Mouse (Mus musculus): Measurements from ENCODE around the gene Gm19684. TPM values are rescaled to one million over a fixed set of nuclear protein-coding genes. Genes with fewer than 3 reads are reported as not detected.
"Not testable (repeated sequence)": the region's sequence is repeated elsewhere in the genome, so short reads cannot be mapped to it uniquely, and the experiment has no call there.

Gene Gm19684
- polyA plus RNA-seq, 1 experiment from 2014 or later = not detected

DNA sequence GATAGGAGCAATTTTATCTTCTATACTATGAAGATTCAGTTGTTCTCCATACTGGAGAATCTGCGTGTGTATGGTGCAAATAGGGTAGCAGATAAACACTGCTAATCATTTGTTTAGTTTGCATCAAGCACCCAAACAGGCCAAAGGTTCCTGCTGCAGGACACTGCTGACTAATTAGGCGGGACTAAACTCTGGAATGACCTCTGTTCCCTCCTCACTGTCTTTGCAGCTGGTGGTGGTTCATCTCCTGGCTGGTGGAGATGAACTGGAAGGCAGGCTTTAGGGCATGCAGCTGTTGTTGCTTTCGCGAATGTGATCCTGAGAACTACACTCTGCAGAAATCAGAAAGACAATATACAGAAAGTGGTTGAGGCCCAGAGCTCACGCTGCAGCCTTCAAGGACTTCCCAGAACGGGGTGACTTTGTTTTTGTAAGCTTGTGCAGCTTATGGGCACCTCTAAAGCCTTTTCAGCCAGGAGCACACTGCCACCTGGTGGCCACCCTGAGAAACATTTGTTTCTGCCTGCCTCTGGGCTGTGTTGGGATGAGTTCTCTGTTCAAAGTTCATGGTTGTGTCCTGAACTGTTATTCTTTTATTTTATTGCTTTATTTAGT is 7.4 kb upstream of the Gm19684 start:
- not testable (repeated sequence) for H3K4me2 ChIP-seq (replicated peaks; ENCODE audit: low read depth); H3K4me3 ChIP-seq (ENCODE audit: low read depth, low read length); H3K4me1 ChIP-seq (replicated peaks; ENCODE audit: control insufficient read depth, insufficient read depth); H3K27ac ChIP-seq (replicated peaks); H3K9me3 ChIP-seq (ENCODE audit: control insufficient read depth, low read length); H3K9ac ChIP-seq (ENCODE audit: low read length); H3K36me3 ChIP-seq (ENCODE audit: control insufficient read depth, insufficient read depth, low read length); H3K27me3 ChIP-seq (ENCODE audit: control insufficient read depth, insufficient read depth, low read length)
- TF ChIP-seq CTCF (IDR thresholded peaks at IDR 0.05; ENCODE audit: low read depth) = peak; percentile 71
- 18% methylated on average over 6 of the region's 6 CpGs for WGBS
- peak; percentile 48 for DNase-seq (ENCODE audit: low spot score)
- peak; percentile 64 for ATAC-seq (ENCODE audit: low FRiP score, low TSS enrichment)

DNA sequence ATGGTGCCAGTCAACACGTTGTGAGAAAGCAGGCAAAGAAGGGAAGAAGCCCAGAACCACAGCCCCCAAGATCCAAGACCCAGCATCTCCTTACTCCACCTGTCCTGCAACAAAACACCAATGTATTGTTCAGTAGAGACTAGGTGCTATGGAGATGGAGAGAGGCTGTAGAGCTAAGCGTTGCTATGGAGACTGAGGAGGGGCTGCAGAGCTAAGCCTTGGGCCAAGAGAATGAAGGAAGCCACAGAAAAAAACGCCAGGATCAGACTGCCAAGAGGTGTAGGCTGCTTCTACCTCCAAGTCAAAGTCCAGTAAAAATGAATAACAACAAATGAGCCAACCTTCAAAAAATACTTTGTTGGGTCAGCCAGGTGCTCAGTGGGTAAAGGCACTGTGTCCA is 4.9 kb upstream of the Gm19684 start:
- not testable (repeated sequence) for H3K4me3 ChIP-seq (ENCODE audit: low read depth, low read length); H3K27ac ChIP-seq (replicated peaks); H3K36me3 ChIP-seq (ENCODE audit: control insufficient read depth, insufficient read depth, low read length); DNase-seq (ENCODE audit: low spot score); H3K9ac ChIP-seq (ENCODE audit: low read length); H3K4me1 ChIP-seq (replicated peaks; ENCODE audit: control insufficient read depth, insufficient read depth); H3K9me3 ChIP-seq (ENCODE audit: control insufficient read depth, low read length); H3K4me2 ChIP-seq (replicated peaks; ENCODE audit: low read depth); H3K27me3 ChIP-seq (ENCODE audit: control insufficient read depth, insufficient read depth, low read length); ATAC-seq (ENCODE audit: low FRiP score, low TSS enrichment)
- 19% methylated on average over 3 of the region's 3 CpGs for WGBS

DNA sequence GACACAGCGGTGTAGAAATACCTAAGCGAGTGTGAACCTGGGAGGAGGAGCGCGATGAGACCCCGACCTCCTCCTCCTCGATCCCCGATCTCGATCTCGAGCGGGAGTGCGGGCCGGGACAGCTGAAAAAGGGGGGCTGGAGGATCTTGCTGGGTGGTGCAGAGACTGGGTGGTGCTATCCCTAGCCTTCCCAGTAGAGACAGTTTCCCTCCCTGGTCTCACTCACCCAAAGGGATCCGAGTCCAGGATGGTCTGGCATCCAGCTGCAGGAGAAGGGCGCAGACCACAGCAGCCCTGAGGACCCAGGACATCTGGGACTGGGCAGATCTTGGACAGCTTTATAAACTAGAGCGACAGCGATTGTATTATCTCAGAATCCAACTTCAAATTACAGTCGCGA is 639 bp upstream of the Gm19684 start:
- not testable (repeated sequence) for H3K36me3 ChIP-seq (ENCODE audit: control insufficient read depth, insufficient read depth, low read length); H3K9ac ChIP-seq (ENCODE audit: low read length); H3K4me1 ChIP-seq (replicated peaks; ENCODE audit: control insufficient read depth, insufficient read depth); H3K27me3 ChIP-seq (ENCODE audit: control insufficient read depth, insufficient read depth, low read length); H3K9me3 ChIP-seq (ENCODE audit: control insufficient read depth, low read length); DNase-seq (ENCODE audit: low spot score); H3K27ac ChIP-seq (replicated peaks)
- peak overlapping the region; percentile 12; the same call in 1 of the 2 replicates for H3K4me3 ChIP-seq (ENCODE audit: low read depth, low read length)
- 25% methylated on average over 18 of the region's 18 CpGs for WGBS
- H3K4me2 ChIP-seq (replicated peaks; ENCODE audit: low read depth) = peak overlapping the region; percentile 38
- ATAC-seq (ENCODE audit: low FRiP score, low TSS enrichment) = 0 out of 2 replicates have a peak, but pooled peaks have one; percentile 30

DNA sequence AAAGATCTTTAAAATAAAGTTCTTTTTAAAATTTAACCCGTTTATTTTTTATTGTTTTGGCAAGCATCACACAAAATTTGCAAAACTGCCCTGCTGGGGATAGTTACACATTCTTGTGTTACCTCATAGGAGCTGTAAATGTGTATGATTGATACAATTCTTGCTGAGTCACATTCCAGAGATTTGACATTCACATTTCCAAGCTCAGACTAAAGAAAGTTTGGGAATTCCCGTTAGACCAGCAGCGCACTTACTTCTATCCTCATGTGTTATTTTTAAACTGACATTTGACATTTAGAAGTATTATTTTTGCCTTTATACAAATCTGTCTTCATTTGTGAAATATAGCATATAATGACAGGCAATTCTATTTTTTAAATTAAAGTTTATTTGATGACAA is 2.6 kb downstream of the Gm19684 start:
- not testable (repeated sequence) for H3K27ac ChIP-seq (replicated peaks); H3K36me3 ChIP-seq (ENCODE audit: control insufficient read depth, insufficient read depth, low read length); DNase-seq (ENCODE audit: low spot score); H3K4me1 ChIP-seq (replicated peaks; ENCODE audit: control insufficient read depth, insufficient read depth); H3K4me3 ChIP-seq (ENCODE audit: low read depth, low read length); H3K4me2 ChIP-seq (replicated peaks; ENCODE audit: low read depth); H3K9ac ChIP-seq (ENCODE audit: low read length); ATAC-seq (ENCODE audit: low FRiP score, low TSS enrichment); H3K27me3 ChIP-seq (ENCODE audit: control insufficient read depth, insufficient read depth, low read length); H3K9me3 ChIP-seq (ENCODE audit: control insufficient read depth, low read length)
- WGBS = 49% methylated on average over 3 of the region's 3 CpGs

DNA sequence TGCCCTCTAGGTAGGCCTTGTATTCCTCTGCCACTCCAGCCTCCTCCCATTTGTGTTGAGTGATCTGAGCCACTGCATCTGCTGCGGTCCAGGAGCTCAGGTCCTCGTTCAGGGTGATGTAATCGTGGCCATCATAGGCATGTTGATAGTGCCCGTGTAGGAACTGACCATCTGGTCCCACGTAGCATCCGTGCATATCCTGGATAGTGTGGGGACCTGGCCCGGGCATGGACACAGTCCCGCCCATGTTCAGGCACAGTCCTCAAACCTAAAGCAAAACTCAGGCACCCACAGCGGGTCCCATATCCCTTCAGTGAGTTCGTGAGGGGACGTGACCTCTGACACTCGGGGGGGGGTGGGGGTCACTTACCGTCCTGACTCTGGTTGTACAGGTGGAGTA is 7.0 kb downstream of the Gm19684 start:
- H3K36me3 ChIP-seq (ENCODE audit: control insufficient read depth, insufficient read depth, low read length); H3K4me1 ChIP-seq (replicated peaks; ENCODE audit: control insufficient read depth, insufficient read depth); H3K4me3 ChIP-seq (ENCODE audit: low read depth, low read length); H3K9ac ChIP-seq (ENCODE audit: low read length); H3K27ac ChIP-seq (replicated peaks); ATAC-seq (ENCODE audit: low FRiP score, low TSS enrichment); DNase-seq (ENCODE audit: low spot score); H3K4me2 ChIP-seq (replicated peaks; ENCODE audit: low read depth); H3K9me3 ChIP-seq (ENCODE audit: control insufficient read depth, low read length); H3K27me3 ChIP-seq (ENCODE audit: control insufficient read depth, insufficient read depth, low read length): not testable (repeated sequence)
- 44% methylated on average over 10 of the region's 13 CpGs for WGBS

DNA sequence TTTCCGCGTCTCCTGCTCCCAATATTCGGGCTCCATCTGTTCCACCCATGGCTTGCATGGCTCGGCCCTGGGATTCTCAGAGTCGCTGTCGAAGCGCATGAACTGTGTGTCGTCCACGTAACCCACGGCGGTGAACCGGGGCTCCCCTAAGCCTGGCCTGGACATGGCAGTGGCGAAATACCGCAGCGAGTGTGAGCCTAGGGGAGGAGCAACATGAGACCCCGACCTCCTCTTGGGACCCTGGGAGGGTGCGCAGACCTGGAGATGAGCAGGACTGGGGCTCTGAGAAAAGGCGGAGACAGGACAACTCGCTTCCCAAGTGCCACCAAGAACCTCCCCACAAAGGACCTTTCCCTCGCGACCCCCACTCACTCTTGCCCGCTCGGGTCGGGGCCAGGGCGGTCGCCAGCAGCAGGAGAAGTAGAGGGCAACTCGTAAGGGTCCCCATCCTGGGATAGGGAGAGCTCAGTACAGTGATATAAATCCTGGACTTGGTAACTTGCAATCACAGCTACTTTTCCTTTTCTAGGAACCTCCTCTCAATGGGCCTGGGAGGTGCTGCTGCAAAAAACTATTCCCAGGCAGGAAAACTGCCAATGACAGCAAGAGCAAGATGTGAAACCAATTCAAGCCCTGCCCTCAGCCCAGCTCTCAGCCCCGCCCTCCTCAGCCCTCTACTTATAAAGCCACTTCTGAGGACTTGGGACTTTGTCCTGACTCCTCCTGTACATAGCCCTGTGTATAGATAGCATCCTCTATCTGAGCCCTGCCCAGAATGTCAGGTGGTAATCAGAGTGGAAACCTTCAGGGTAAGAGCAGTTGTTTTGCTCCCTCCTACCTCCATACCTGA is 7.7 kb downstream of the Gm19684 start, which contains the start of gene Gm7030:
Gene Gm7030, minus strand, starts transcription at position 458 of the 850 bp plus-strand sequence.
- H3K9me3 ChIP-seq (ENCODE audit: control insufficient read depth, low read length); H3K27ac ChIP-seq (replicated peaks); H3K4me3 ChIP-seq (ENCODE audit: low read depth, low read length); H3K36me3 ChIP-seq (ENCODE audit: control insufficient read depth, insufficient read depth, low read length); H3K4me1 ChIP-seq (replicated peaks; ENCODE audit: control insufficient read depth, insufficient read depth); H3K9ac ChIP-seq (ENCODE audit: low read length); H3K27me3 ChIP-seq (ENCODE audit: control insufficient read depth, insufficient read depth, low read length): not testable (repeated sequence)
- ATAC-seq (ENCODE audit: low FRiP score, low TSS enrichment) (peak; percentile 88), DNase-seq (ENCODE audit: low spot score) (peak; percentile 32)
- H3K4me2 ChIP-seq (replicated peaks; ENCODE audit: low read depth) = peak within 1 kb of the TSS; percentile 8; the same call in 1 of the 2 replicates
- 20% methylated on average over 21 of the region's 28 CpGs for WGBS
